Mouse (Mus musculus) midbrain, embryonic 11.5 days (tissue): Measurements from ENCODE around the gene Spata31d1d. TPM values are rescaled to one million over a fixed set of nuclear protein-coding genes. Genes with fewer than 3 reads are reported as not detected.

Experiments
- ATAC-seq: fragments of 200-750 bp; cut with Nextera tagmentation; 2 replicates; pipeline ENCODE4 v1.8.0; 2017; ENCODE audit warnings: moderate TSS enrichment, moderate library complexity; ENCODE audit not compliant: low FRiP score
- DNase-seq: peaks from one replicate; pipeline ENCODE4 v3.0.0; 2015; ENCODE audit warnings: low spot score; ENCODE audit errors: missing footprints
- H3K27ac ChIP-seq: fragments of 300-500 bp; sonication (generic); 2 replicates; pipeline ENCODE4 v1.5.1; 2014; ENCODE audit warnings: low read depth, low read length
- H3K27me3 ChIP-seq: fragments of 300-500 bp; sonication (generic); 2 replicates; pipeline ENCODE4 v1.6.1; 2014; ENCODE audit warnings: mild to moderate bottlenecking, low read length, moderate library complexity, mixed read lengths; ENCODE audit not compliant: control insufficient read depth, insufficient read depth
- H3K36me3 ChIP-seq: fragments of 300-500 bp; sonication (generic); 2 replicates; pipeline ENCODE4 v1.6.1; 2014; ENCODE audit warnings: mild to moderate bottlenecking, low read length, moderate library complexity, mixed read lengths; ENCODE audit not compliant: control insufficient read depth, insufficient read depth
- H3K4me1 ChIP-seq: fragments of 300-500 bp; sonication (generic); 2 replicates; pipeline ENCODE4 v1.6.1; 2014; ENCODE audit warnings: low read length; ENCODE audit not compliant: control insufficient read depth, insufficient read depth
- H3K4me2 ChIP-seq: fragments of 300-500 bp; sonication (generic); 2 replicates; pipeline ENCODE4 v1.6.1; 2014; ENCODE audit warnings: mild to moderate bottlenecking, moderate library complexity
- H3K4me3 ChIP-seq: fragments of 300-500 bp; sonication (generic); 2 replicates; pipeline ENCODE4 v1.5.1; 2014; ENCODE audit warnings: low read depth, low read length
- H3K9ac ChIP-seq: fragments of 300-500 bp; sonication (generic); 2 replicates; pipeline ENCODE4 v1.6.1; 2014; ENCODE audit warnings: low read length
- H3K9me3 ChIP-seq: fragments of 300-500 bp; sonication (generic); 2 replicates; pipeline ENCODE4 v1.6.1; 2016; ENCODE audit warnings: low read length; ENCODE audit not compliant: control insufficient read depth
- WGBS: fragments of 180-500 bp; shearing (Covaris S2); extraction: QIAGEN DNeasy Blood & Tissue Kit; methylation state at CpG from one replicate; pipeline ENCODE4 v1.1.7; 2014; 5-methylcytosine and 5-hydroxymethylcytosine counted together
- polyA plus RNA-seq: library from polyadenylated mRNA; unstranded; fragments of >200 nt; fragmentation: Nextera tagmentation; extraction: Ambion mirVana; gene quantifications from 2 replicates; pipeline ENCODE4 v1.2.1, GENCODE M21; 2014

Spata31d1d gene
- polyA plus RNA-seq, 1 experiment from 2014 or later, result not detected

DNA sequence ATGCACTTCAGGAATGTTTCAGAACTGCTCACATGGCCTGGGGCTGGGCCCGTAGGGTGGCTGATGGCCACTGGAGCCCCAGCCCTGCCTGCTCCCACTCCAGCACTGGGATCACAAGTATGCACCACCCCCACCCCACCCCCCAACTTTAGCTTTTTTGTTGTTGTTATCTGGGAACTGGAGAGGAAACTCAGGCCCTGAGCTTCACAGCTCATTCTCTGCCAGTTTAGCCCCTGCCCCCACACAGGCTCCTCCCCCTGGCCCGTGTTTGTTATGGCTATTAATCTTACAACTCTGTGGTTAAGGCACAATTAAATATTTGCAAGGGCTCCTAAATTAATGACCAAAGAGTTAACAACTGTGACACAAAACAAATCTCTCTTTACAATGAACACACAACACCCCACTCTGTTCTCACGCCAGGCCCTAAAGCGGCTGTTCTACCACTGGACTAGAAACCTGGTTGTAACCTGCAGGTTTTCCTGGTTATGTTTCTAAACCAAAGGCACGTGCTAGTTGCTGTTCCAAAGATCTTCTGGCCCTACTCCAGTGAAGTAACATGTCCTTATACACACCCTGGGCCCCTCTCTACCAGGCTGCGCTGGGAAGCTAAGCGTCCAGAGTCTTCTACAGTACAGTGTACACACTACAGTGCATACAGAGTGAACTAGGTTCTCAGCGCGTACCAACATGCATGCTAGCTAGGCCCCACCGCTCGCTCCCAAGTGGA lies 35.4 kb upstream of the Spata31d1d start:
- Histone ChIP-seq H3K27ac (no peak overlapping the region), H3K4me2 (no peak overlapping the region), H3K4me1 (peaks cover 30% of the 10 kb centered on the region), H3K27me3 (no peaks in the 10 kb centered on the region), H3K9ac (no peak overlapping the region), H3K4me3 (no peak overlapping the region), H3K36me3 (peaks cover 3% of the 10 kb centered on the region), H3K9me3 (no peaks in the 10 kb centered on the region)
- DNase-seq (no peak), ATAC-seq (no peak)
- 86% methylated on average over 11 of the region's 11 CpGs for WGBS

DNA sequence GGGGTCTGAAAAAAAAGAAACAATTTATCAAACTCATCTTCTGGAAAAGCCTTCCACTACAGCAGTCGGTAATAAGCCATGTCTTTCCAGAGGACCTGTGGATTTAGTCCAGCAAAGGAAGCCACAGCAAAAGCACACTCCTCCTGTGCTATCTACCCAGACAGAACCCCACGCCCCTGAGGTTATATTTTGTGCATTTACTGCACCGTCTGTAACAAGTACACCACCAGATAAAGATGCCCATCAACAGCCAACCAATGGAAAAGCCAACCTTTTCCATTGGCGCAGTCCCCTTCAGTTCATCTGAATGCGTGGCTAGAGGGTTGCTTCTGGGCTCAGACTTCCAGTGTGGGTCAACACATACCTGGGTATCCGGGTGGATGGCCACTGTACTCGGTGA lies 31.2 kb upstream of the Spata31d1d start:
- DNase-seq (no peak), ATAC-seq (no peak)
- no peak overlapping the region for H3K4me2 ChIP-seq
- no peaks in the 10 kb centered on the region for H3K27me3 ChIP-seq
- H3K9me3 ChIP-seq, result no peaks in the 10 kb centered on the region
- H3K9ac ChIP-seq, result no peak overlapping the region
- H3K27ac ChIP-seq, result no peak overlapping the region
- H3K36me3 ChIP-seq, result peaks cover 6% of the 10 kb centered on the region
- H3K4me3 ChIP-seq, result no peak overlapping the region
- WGBS, result 95% methylated on average over 7 of the region's 7 CpGs
- peaks cover 13% of the 10 kb centered on the region; the same call in 1 of the 2 replicates for H3K4me1 ChIP-seq

DNA sequence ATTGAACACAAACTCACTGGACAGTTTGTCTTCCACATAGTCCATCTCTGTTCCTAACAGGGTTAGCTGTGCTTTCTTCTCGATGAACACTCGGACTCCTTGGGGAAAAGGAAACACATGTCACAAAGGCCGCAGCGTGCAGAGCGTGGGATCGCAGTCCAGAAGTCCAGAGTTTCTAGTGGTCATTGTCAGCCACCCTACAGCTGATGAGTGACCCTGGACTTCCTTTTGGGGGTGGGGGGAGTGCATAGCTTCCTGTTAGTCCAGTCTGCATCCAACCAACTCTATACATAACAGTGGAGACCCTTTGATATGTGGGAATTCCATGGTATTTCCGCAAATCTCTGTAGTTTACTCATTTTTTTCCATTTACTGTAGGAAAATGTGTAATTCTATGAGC lies 25.4 kb upstream of the Spata31d1d start:
- Histone ChIP-seq H3K27me3 (no peaks in the 10 kb centered on the region), H3K36me3 (peaks cover 10% of the 10 kb centered on the region), H3K4me3 (no peak overlapping the region), H3K4me1 (no peaks in the 10 kb centered on the region), H3K27ac (no peak overlapping the region), H3K9ac (no peak overlapping the region), H3K9me3 (no peaks in the 10 kb centered on the region), H3K4me2 (no peak overlapping the region)
- ATAC-seq (no peak), DNase-seq (no peak)
- 97% methylated on average over 7 of the region's 7 CpGs for WGBS

DNA sequence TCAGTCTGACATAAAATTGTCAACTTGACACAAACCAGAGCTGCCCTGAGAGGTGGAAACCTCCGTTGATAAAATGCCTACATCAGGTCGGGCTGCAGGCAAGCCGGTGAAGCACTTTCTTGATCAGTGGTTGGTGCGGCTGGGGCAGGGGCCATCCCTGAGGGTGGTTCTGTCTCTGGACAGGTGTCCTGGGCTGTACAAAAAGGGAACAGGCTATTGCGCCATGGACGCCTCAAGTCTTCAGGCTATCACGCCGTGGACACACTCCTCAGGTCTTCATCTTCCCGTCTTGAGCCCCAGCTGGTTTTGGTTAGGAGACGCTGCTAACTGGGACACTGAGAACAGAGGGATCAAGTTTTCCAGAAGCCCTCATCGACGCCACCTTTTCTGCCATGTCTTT lies 18.8 kb upstream of the Spata31d1d start:
- Histone ChIP-seq H3K36me3 (peaks cover 3% of the 10 kb centered on the region), H3K4me1 (no peaks in the 10 kb centered on the region), H3K4me3 (no peak overlapping the region), H3K27ac (no peak overlapping the region), H3K4me2 (no peak overlapping the region), H3K9ac (no peak overlapping the region), H3K27me3 (no peaks in the 10 kb centered on the region), H3K9me3 (no peaks in the 10 kb centered on the region)
- 86% methylated on average over 12 of the region's 12 CpGs for WGBS
- no peak for DNase-seq
- no peak for ATAC-seq

DNA sequence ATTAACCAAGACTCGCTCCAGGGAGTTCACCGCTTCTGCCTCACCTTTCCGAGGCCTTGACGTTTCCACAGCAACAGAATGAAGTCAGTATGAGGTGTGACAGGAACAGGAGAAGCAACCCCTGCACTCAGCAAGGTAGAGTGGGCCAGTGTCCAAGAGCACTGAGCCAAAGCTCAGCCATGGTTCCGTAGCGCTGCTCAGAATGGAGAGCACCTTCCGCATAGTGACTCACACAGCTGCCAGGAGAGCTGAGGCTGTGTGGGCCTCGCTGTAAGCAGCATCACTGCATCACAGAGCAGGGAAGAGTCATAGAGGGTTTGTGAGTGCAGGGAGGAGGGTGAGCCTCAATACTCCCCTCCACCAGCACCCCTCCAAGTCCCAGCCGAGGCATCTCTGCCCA lies 15.2 kb upstream of the Spata31d1d start, which contains the start of gene 1700014D04Rik:
Gene 1700014D04Rik, minus strand, starts transcription at position 42 of the 400 bp plus-strand sequence.
- Histone ChIP-seq H3K27ac (no peak within 1 kb of the TSS), H3K27me3 (no peaks in the 10 kb centered on the region), H3K9ac (no peak within 1 kb of the TSS), H3K4me1 (no peaks in the 10 kb centered on the region), H3K36me3 (no peaks in the 10 kb centered on the region), H3K9me3 (no peaks in the 10 kb centered on the region), H3K4me2 (no peak within 1 kb of the TSS), H3K4me3 (no peak within 1 kb of the TSS)
- ATAC-seq (no peak), DNase-seq (no peak)
- WGBS, result 80% methylated on average over 9 of the region's 9 CpGs

DNA sequence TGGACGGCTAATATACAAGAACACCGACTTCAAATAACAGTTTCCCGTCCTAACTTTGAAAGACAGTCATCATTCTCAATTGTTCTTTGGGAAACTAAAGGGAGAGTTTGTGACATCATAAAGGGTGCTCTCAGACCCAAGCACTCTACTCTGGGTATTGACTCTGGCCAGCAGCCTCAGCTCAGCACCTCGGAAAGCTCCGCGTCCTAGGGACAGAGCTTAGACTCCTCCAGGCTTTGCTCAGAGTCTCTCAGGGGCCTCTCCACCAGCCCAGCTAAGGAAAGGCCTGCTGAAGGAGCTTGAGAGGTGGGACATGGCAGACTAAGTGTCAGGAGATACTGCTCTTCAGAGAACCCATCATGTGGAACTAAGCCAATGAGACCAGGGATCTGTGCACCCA lies 14.6 kb upstream of the Spata31d1d start:
- no peak for ATAC-seq
- Histone ChIP-seq H3K4me2 (no peak overlapping the region), H3K4me3 (no peak overlapping the region), H3K36me3 (no peaks in the 10 kb centered on the region), H3K4me1 (no peaks in the 10 kb centered on the region), H3K9me3 (no peaks in the 10 kb centered on the region), H3K9ac (no peak overlapping the region), H3K27ac (no peak overlapping the region), H3K27me3 (no peaks in the 10 kb centered on the region)
- DNase-seq, result no peak
- 68% methylated on average over 6 of the region's 6 CpGs for WGBS

DNA sequence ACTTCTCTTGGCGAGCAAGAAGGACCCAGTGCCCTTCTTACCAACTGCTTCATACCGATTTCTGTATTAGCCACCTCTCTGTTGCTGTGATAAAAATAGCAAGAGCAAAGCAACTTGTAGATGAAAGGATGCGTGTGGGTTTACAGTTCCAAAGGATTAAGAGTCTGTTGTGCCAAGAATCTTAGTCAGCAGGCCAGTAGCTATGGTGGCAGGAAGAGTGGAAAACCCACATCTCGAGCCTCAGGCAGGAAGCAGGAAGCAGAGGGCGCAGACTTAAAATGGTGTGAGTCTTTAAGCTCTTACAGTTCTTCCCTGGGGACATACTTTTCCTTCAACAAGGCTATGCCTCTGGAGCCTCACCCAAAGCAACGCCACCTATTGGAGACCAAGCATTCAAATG lies 13.9 kb upstream of the Spata31d1d start:
- H3K4me3 ChIP-seq, result no peak overlapping the region
- no peak overlapping the region for H3K9ac ChIP-seq
- H3K27me3 ChIP-seq, result no peaks in the 10 kb centered on the region
- no peaks in the 10 kb centered on the region for H3K9me3 ChIP-seq
- H3K4me2 ChIP-seq, result no peak overlapping the region
- ATAC-seq (no peak), DNase-seq (no peak)
- H3K4me1 ChIP-seq, result no peaks in the 10 kb centered on the region
- WGBS, result 89% methylated on average over 6 of the region's 6 CpGs
- H3K36me3 ChIP-seq, result no peaks in the 10 kb centered on the region
- H3K27ac ChIP-seq, result no peak overlapping the region

DNA sequence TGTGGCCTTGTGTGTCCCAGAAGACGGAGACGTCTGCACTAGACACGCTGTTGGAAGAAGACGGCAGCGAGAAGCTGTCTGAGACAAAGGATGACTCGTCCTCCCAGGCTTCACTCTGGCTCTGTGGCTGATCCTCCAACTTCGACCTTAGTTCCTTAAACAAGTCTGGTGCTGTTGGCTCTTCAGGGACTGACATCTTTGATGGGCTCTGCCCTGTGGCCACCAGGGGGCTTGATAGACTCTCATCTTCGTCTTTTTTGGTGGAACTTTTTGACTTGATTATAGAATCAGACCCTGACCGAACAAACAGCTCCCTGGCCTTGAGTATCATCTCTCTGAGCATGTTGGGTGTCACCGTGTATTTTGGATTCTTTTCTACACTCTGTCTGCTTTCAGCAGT lies 10.1 kb upstream of the Spata31d1d start:
- no peaks in the 10 kb centered on the region for H3K4me1 ChIP-seq
- WGBS, result 83% methylated on average over 10 of the region's 10 CpGs
- ATAC-seq, result no peak
- no peak overlapping the region for H3K27ac ChIP-seq
- H3K4me3 ChIP-seq, result no peak overlapping the region
- no peak overlapping the region for H3K9ac ChIP-seq
- H3K9me3 ChIP-seq, result no peaks in the 10 kb centered on the region
- DNase-seq, result no peak
- H3K27me3 ChIP-seq, result no peaks in the 10 kb centered on the region
- H3K4me2 ChIP-seq, result no peak overlapping the region
- H3K36me3 ChIP-seq, result no peaks in the 10 kb centered on the region

DNA sequence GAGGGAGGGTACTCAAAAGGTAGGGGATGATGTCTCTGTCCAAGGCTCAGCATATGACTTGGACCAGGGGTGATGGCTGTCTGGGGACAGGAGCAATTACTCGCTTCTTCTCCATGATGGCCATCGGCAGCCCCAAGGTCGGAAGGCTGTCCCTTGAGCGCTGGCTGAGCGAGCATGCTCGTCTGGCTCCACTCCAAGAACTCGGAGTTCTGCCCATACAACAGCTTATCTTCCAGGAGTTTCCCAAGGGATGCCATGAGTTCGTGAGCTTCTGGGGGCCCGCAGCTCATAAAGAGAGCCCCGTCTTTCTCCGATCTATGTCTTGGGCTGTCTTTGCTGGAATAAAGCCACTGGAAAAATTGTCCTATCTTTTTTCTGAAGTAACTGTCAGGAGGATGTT lies 9.5 kb upstream of the Spata31d1d start:
- WGBS, result 91% methylated on average over 11 of the region's 11 CpGs
- H3K4me1 ChIP-seq, result no peaks in the 10 kb centered on the region
- H3K4me2 ChIP-seq, result no peak overlapping the region
- H3K36me3 ChIP-seq, result no peaks in the 10 kb centered on the region
- H3K27me3 ChIP-seq, result no peaks in the 10 kb centered on the region
- H3K9me3 ChIP-seq, result no peaks in the 10 kb centered on the region
- DNase-seq (no peak), ATAC-seq (no peak)
- no peak overlapping the region for H3K27ac ChIP-seq
- no peak overlapping the region for H3K9ac ChIP-seq
- H3K4me3 ChIP-seq, result no peak overlapping the region
